Mouse (Mus musculus): ENCODE measurements around the gene Olfr1129. TPM values are rescaled to one million over a fixed set of nuclear protein-coding genes. Genes with fewer than 3 reads are reported as not detected.
"Not testable (repeated sequence)": the region's sequence is repeated elsewhere in the genome, so short reads cannot be mapped to it uniquely, and the experiment has no call there.

Gene Olfr1129
- not detected for total RNA-seq (2021)
- long read RNA-seq, experiment 1 = 0 reads
- long read RNA-seq, experiment 2 = 0 reads

DNA sequence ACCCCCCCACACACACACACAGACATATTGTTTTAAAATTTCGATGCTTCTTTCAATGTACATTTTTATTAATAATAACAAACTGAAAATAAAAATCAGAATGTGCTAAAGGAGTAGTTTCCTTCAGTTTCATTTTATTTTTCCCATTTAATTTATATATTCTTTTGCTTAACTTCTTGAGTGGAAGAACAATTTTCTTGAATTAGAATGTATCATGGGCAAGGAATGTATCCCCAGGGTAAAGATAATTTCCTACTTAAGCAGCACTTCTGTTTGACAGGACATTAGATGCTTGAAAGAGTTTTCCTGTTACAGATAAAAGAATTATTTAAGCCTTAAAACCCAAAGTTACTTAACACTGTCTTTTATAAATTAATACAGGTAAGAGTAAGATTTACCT is at the start of gene Olfr1129:
Olfr1129 (plus strand) TSS at position 301 of the 400 bp plus-strand sequence.
- DNase-seq (ENCODE audit: low spot score in 2 of 2) = not testable (repeated sequence)

DNA sequence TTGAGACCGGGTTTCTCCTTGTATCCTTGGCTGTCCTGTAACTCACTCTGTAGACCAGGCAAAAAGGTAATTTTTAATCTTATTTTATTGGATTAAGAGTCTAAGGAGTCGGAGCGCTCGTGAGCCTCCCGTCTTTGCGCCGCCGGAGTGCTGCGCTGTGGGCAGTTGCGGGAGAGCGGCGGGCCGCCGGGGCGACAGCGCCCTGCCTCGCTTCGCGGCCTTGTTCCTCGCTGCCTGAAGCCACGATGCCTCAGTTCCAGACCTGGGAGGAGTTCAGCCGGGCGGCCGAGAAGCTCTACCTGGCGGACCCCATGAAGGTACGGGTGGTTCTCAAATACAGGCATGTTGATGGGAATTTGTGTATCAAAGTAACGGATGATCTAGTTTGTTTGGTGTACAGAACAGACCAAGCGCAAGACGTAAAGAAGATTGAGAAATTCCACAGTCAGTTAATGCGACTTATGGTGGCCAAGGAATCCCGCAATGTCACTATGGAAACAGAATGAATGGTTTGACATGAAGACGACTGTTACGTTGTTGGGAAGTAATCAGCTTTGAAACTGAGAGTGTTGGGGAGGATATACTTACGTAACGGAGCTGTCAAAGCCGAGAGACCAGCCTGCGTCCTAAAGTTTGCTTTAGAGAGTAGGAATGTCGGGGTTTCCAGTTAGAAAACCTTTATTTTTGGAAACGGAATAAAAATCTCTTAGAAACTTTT is 47.6 kb upstream of the Olfr1129 start:
- DNase-seq (ENCODE audit: low spot score in 2 of 2) = not testable (repeated sequence)

DNA sequence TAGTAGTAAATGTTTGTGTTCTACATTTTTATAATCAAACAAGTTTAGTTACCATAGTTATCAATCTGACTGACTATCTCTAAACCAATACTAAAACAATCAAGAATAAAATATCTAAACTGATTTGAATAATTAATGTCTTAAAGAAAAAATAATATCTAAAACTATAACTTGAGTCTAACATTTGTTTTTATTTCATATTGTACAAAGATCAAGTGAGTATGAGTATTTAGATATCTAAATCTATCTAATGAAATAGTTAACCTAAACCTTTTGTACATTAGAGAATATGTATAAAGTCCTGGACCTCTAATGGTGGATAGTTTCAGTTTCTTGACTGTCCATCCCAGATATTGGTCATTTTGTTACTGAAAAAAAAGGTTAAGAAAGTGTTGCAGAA is 42.2 kb upstream of the Olfr1129 start, which contains the start of gene Olfr153:
Olfr153 (plus strand) TSS at position 301 of the 400 bp plus-strand sequence.
- DNase-seq (ENCODE audit: low spot score in 2 of 2) = no peak

DNA sequence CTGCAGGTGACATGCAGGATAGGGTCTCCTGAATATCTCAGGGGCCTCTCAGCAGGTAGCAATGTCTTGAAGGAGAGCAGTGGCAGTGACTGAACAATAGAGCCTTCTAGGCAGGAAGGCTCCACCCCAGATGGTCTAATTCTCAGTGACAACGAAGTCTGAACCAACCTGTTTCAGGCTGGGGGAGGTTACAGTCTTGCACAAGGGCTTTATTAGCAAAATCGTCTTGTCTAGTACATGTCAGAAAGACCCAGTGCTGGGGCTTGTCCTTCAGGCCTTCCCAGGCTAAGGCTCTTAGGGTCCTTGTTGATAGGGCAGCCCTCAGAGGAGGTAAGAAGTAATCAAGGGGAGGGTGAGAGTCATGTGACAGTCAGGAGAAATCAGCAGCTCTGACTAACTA is 38.9 kb upstream of the Olfr1129 start:
- no peak for DNase-seq (ENCODE audit: low spot score in 2 of 2)

DNA sequence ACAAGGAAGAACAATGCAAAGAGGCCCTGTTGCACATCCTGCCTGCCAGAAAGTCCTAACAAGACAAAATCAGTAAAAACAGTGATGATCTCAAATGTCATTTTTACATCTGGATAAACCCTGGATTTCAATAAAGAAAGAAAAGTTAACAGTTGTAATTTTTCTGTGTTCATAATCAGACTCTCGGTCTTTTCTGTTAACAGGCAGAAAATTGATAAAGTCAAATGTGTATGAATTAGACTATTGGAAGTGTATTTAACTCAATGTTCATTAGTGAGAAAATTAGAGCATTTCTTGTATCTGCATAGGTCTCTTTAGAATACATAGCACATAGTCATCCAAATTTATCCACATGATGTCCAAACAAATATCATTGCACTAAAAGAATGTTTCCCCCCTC is 28.3 kb upstream of the Olfr1129 start, which contains the start of gene Olfr1128:
Olfr1128 (minus strand) TSS at position 101 of the 400 bp plus-strand sequence.
- DNase-seq (ENCODE audit: low spot score in 2 of 2) = no peak

DNA sequence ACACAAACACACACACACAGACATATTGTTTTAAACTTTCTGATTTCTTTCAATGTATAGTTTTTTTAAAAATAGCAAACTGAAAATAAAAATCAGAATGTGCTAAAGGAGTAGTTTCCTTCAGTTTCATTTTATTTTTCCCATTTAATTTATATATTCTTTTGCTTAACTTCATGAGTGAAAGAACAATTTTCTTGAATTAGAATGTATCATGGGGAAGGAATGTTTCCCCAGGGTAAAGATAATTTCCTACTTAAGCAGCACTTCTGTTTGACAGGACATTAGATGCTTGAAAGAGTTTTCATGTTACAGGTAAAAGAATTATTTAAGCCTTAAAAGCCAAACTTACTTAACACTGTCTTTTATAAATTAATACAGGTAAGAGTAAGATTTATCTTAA is 32.2 kb downstream of the Olfr1129 start, which contains the start of gene Olfr1130:
Olfr1130 (plus strand) TSS at position 301 of the 400 bp plus-strand sequence.
- DNase-seq (ENCODE audit: low spot score in 2 of 2) = not testable (repeated sequence)

DNA sequence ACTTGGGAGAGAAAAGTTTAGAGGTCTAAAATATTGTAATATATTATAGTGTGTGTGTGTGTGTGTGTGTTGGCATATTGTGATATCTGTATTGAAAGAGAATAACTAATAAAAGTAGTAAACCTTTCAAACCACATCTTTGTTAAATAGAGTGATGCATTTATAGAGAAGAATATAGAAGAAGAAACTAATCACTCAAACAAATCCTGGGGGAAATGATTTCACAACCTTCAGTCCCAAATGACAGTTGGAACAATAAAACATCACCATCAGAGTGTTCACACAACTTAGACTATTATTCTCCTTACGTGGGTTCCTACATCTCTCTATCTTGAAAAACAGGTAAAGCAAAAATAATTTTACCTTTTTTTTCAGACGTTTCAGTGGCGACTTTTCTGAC is 53.1 kb downstream of the Olfr1129 start, which contains the start of gene Olfr1131:
Olfr1131 (plus strand) TSS at position 301 of the 400 bp plus-strand sequence.
- no peak for DNase-seq (ENCODE audit: low spot score in 2 of 2)

Other genes starting within 250 kb of the Olfr1129 start
- not detected for gene Olfr1120, start 219.1 kb upstream of the Olfr1129 start, total RNA-seq (2021)
- gene Olfr1121, start 204.0 kb upstream of the Olfr1129 start, total RNA-seq (2021) = not detected
- gene Olfr1122, start 188.1 kb upstream of the Olfr1129 start, total RNA-seq (2021) = under 1 TPM in 1 of 2 experiments, not detected in 1; 0.05 TPM
- not detected for gene Olfr1123, start 157.3 kb upstream of the Olfr1129 start, total RNA-seq (2021)
- gene Olfr1124, start 143.6 kb upstream of the Olfr1129 start, total RNA-seq (2021) = not detected
- not detected for gene Olfr1126, start 119.9 kb upstream of the Olfr1129 start, total RNA-seq (2021)
- not detected for gene Pramel7, start 76.8 kb upstream of the Olfr1129 start, total RNA-seq (2021)
- gene Pramel6, start 67.3 kb upstream of the Olfr1129 start, total RNA-seq (2021) = not detected
- not detected for gene Olfr153, start 42.1 kb upstream of the Olfr1129 start, total RNA-seq (2021)
- not detected for gene Olfr1128, start 28.4 kb upstream of the Olfr1129 start, total RNA-seq (2021)
- gene Olfr1130, start 32.3 kb downstream of the Olfr1129 start, total RNA-seq (2021) = not detected
- not detected for gene Olfr1131, start 53.2 kb downstream of the Olfr1129 start, total RNA-seq (2021)
- gene Olfr1132, start 63.6 kb downstream of the Olfr1129 start, total RNA-seq (2021) = not detected
- not detected for gene Olfr1133, start 73.5 kb downstream of the Olfr1129 start, total RNA-seq (2021)
- gene Olfr1134, start 84.6 kb downstream of the Olfr1129 start, total RNA-seq (2021) = not detected
- not detected for gene Olfr1135, start 99.8 kb downstream of the Olfr1129 start, total RNA-seq (2021)
- not detected for gene Olfr1136, start 120.0 kb downstream of the Olfr1129 start, total RNA-seq (2021)
- not detected for gene Olfr1137, start 139.3 kb downstream of the Olfr1129 start, total RNA-seq (2021)
- not detected for gene Olfr1138, start 166.1 kb downstream of the Olfr1129 start, total RNA-seq (2021)
- not detected for gene Olfr1140, start 169.8 kb downstream of the Olfr1129 start, total RNA-seq (2021)
- gene Olfr1141, start 180.1 kb downstream of the Olfr1129 start, total RNA-seq (2021) = not detected
- not detected for gene Olfr152, start 205.6 kb downstream of the Olfr1129 start, total RNA-seq (2021)
- gene Olfr1143, start 226.7 kb downstream of the Olfr1129 start, total RNA-seq (2021) = not detected
- not detected for gene Olfr1145, start 235.9 kb downstream of the Olfr1129 start, total RNA-seq (2021)